Mouse (Mus musculus): ENCODE results near the gene Amigo2. TPM values are rescaled to one million over a fixed set of nuclear protein-coding genes. Genes with fewer than 3 reads are reported as not detected.

Amigo2 gene
- total and polyA plus RNA-seq, 3 experiments: 6.4 to 23.0 (median 19.1) TPM

DNA sequence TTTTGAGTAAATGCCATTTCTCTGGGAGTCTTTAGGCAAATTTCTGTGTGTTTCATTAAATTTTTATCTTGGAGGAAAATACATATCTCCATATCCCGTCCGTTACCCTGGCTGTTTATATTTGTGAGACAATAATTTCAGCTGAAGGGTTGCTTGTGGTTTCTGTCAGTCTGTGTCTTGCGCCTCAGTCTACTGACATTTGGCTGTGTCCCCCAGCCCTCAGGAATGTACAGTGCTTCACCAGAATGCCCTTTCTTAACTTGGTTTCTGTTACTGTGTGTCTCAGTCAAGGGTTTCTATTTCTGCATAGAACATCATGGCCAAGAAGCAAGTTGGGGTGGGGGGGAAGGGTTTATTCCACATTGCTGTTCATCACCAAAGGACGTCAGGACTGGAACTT lies 42.1 kb upstream of the Amigo2 start:
- H3K4me1 ChIP-seq (ENCODE audit: control insufficient read depth in 1 of 2, insufficient read depth in 2 of 2): peaks cover 0 to 32% of the 10 kb centered on the region in 2 experiments; a peak in 2 of 4 replicates
- dilution Hi-C loops (cut with MboI; ENCODE audit: extremely low pct_ligation_motif_present, extremely low pct_unique_long_range_greater_than_20kb, low sequenced_read_pairs) (no loop called here), in situ Hi-C loops (cut with MboI; ENCODE audit: low pct_ligation_motif_present, low pct_unique_long_range_greater_than_20kb, low sequenced_read_pairs) (no loop called here)
- no peak for TF ChIP-seq KAT2A (IDR thresholded peaks at IDR 0.05; ENCODE audit: insufficient replicate concordance, low read length)
- TF ChIP-seq ZC3H11A (IDR thresholded peaks at IDR 0.05; ENCODE audit: low read depth, low read length): no peak
- no peak for TF ChIP-seq PAX5 (IDR thresholded peaks at IDR 0.05; ENCODE audit: low read length)
- TF ChIP-seq USF1 (IDR thresholded peaks at IDR 0.05; ENCODE audit: low read depth, low read length): no peak
- no peak for TF ChIP-seq MXI1 (IDR thresholded peaks at IDR 0.05; ENCODE audit: low read depth, low read length)
- no peak for TF ChIP-seq ETS1 (conservative IDR thresholded peaks at IDR 0.05; ENCODE audit: low read depth, low read length)
- no peak for TF ChIP-seq CHD2 (IDR thresholded peaks at IDR 0.05; ENCODE audit: low read length)
- TF ChIP-seq POLR2A (IDR thresholded peaks at IDR 0.05; ENCODE audit: low read depth, low read length): no peak
- no peak for TF ChIP-seq RCOR1 (conservative IDR thresholded peaks at IDR 0.05; ENCODE audit: low read depth, low read length)
- no peak for TF ChIP-seq ZNF384 (IDR thresholded peaks at IDR 0.05; ENCODE audit: low read depth, low read length)
- no peak for TF ChIP-seq ZKSCAN1 (IDR thresholded peaks at IDR 0.05; ENCODE audit: borderline replicate concordance, low read depth, low read length)
- H3K9me3 ChIP-seq (replicated peaks; ENCODE audit: low read length): no peaks in the 10 kb centered on the region
- H3K27ac ChIP-seq (ENCODE audit: insufficient read depth, low read depth): no peak overlapping the region
- H3K4me2 ChIP-seq (ENCODE audit: insufficient read depth, low read depth, poor library complexity, severe bottlenecking): no peak overlapping the region
- H3K36me3 ChIP-seq (replicated peaks in 1 of 2; ENCODE audit: control insufficient read depth in 1 of 2, insufficient read depth in 1 of 2, low read length in 1 of 2): peaks cover 5 to 9% of the 10 kb centered on the region in 2 experiments
- DNase-seq (ENCODE audit: extremely low read depth): no peak
- H3K79me2 ChIP-seq (replicated peaks; ENCODE audit: control insufficient read depth, extremely low read depth, insufficient read depth, poor library complexity, severe bottlenecking): no peaks in the 10 kb centered on the region
- H3K27me3 ChIP-seq (replicated peaks): no peaks in the 10 kb centered on the region
- H3K9ac ChIP-seq (ENCODE audit: insufficient read depth, low read depth): no peak overlapping the region
- no peak overlapping the region for H3K4me3 ChIP-seq (replicated peaks in 1 of 3; ENCODE audit: low read depth in 2 of 3, low read length in 2 of 3, poor library complexity in 1 of 3)

DNA sequence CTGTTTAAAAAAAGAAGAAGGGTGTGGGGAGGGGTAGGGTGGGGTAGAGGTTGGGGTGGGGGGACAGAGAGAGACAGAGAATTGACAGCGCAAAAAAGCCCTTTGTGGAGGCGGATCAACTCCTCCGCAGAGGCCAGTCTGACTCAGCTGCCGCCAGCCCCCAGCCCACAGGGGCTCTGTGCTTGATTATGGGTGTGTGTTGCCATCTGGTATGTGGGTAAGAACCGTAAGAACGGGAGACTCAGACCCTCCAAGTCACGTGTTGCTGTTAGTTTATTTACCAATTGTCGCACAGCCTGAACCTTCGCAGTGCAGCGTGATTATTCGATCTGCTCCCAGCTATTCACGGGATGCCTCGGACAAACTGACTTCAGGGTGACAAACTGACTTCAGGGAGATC lies 41.6 kb upstream of the Amigo2 start:
- Histone ChIP-seq H3K4me2 (ENCODE audit: insufficient read depth, low read depth, poor library complexity, severe bottlenecking) (no peak overlapping the region), H3K27me3 (replicated peaks) (no peaks in the 10 kb centered on the region), H3K4me1 (ENCODE audit: control insufficient read depth in 1 of 2, insufficient read depth in 2 of 2) (peaks cover 0 to 32% of the 10 kb centered on the region in 2 experiments; a peak in 2 of 4 replicates), H3K36me3 (replicated peaks in 1 of 2; ENCODE audit: control insufficient read depth in 1 of 2, insufficient read depth in 1 of 2, low read length in 1 of 2) (peaks cover 5 to 9% of the 10 kb centered on the region in 2 experiments), H3K79me2 (replicated peaks; ENCODE audit: control insufficient read depth, extremely low read depth, insufficient read depth, poor library complexity, severe bottlenecking) (no peaks in the 10 kb centered on the region), H3K9me3 (replicated peaks; ENCODE audit: low read length) (no peaks in the 10 kb centered on the region), H3K4me3 (replicated peaks in 1 of 3; ENCODE audit: low read depth in 2 of 3, low read length in 2 of 3, poor library complexity in 1 of 3) (no peak overlapping the region), H3K27ac (ENCODE audit: insufficient read depth, low read depth) (no peak overlapping the region), H3K9ac (ENCODE audit: insufficient read depth, low read depth) (no peak overlapping the region)
- dilution Hi-C loops (cut with MboI; ENCODE audit: extremely low pct_ligation_motif_present, extremely low pct_unique_long_range_greater_than_20kb, low sequenced_read_pairs) (no loop called here), in situ Hi-C loops (cut with MboI; ENCODE audit: low pct_ligation_motif_present, low pct_unique_long_range_greater_than_20kb, low sequenced_read_pairs) (no loop called here)
- no peak for TF ChIP-seq POLR2A (IDR thresholded peaks at IDR 0.05; ENCODE audit: low read depth, low read length)
- no peak for DNase-seq (ENCODE audit: extremely low read depth)

DNA sequence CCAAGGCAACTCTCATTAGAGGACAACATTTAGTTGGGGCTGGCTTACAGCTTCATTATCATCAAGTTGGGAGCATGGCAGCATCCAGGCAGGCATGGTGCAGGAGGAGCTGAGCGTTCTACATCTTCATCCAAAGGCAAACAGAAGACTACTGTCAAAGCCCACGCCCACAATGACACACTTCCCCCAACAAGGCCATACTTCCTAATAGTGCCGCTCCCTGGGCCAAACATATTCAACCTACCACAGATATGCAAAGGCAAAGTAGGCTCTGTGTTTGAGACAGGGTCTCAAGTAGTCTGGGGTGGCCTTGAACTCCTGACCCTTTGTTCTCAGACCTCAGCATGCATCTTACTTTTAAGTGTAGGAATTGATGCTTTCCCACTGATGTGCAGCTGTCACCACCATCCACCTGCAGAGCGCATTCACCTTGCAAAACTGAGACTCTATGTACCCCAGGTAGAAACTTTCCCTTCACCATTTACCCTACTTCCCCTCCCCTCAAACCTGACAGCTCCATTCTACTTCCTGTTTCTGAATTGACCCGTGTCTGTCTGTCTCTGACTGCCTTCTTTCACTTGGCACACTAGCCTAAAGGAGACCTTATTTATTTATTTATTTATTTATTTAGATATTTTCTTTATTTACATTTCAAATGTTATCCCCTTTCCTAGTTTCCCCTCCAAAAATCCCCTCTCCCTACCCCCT lies 40.5 kb upstream of the Amigo2 start:
- H3K27me3 ChIP-seq (replicated peaks): no peaks in the 10 kb centered on the region
- in situ Hi-C loops (cut with MboI; ENCODE audit: low pct_ligation_motif_present, low pct_unique_long_range_greater_than_20kb, low sequenced_read_pairs) (no loop called here), dilution Hi-C loops (cut with MboI; ENCODE audit: extremely low pct_ligation_motif_present, extremely low pct_unique_long_range_greater_than_20kb, low sequenced_read_pairs) (no loop called here)
- H3K27ac ChIP-seq (ENCODE audit: insufficient read depth, low read depth): no peak overlapping the region
- H3K36me3 ChIP-seq (replicated peaks in 1 of 2; ENCODE audit: control insufficient read depth in 1 of 2, insufficient read depth in 1 of 2, low read length in 1 of 2): peaks cover 5 to 11% of the 10 kb centered on the region in 2 experiments
- TF ChIP-seq E2F4 (IDR thresholded peaks at IDR 0.05; ENCODE audit: insufficient replicate concordance, low read depth, low read length): no peak
- peak; percentile 19; the same call in 1 of the 2 replicates for TF ChIP-seq ELF1 (IDR thresholded peaks at IDR 0.05; ENCODE audit: low read depth, low read length)
- no peak for TF ChIP-seq BHLHE40 (IDR thresholded peaks at IDR 0.05; ENCODE audit: low read depth, low read length)
- no peak for TF ChIP-seq SMC3 (IDR thresholded peaks at IDR 0.05; ENCODE audit: low read depth, low read length)
- no peak for TF ChIP-seq HCFC1 (IDR thresholded peaks at IDR 0.05; ENCODE audit: low read depth, low read length)
- no peak for TF ChIP-seq JUN (IDR thresholded peaks at IDR 0.05; ENCODE audit: insufficient read depth, low read depth, low read length)
- no peak for TF ChIP-seq IRF4 (IDR thresholded peaks at IDR 0.05; ENCODE audit: low read depth, low read length)
- no peak for TF ChIP-seq TCF12 (IDR thresholded peaks at IDR 0.05; ENCODE audit: low read depth, low read length)
- no peak for DNase-seq (ENCODE audit: extremely low read depth)
- H3K9ac ChIP-seq (ENCODE audit: insufficient read depth, low read depth): no peak overlapping the region
- no peak overlapping the region for H3K4me2 ChIP-seq (ENCODE audit: insufficient read depth, low read depth, poor library complexity, severe bottlenecking)
- no peaks in the 10 kb centered on the region for H3K79me2 ChIP-seq (replicated peaks; ENCODE audit: control insufficient read depth, extremely low read depth, insufficient read depth, poor library complexity, severe bottlenecking)
- H3K4me1 ChIP-seq (ENCODE audit: control insufficient read depth in 1 of 2, insufficient read depth in 2 of 2): peaks cover 0 to 25% of the 10 kb centered on the region in 2 experiments; a peak in 2 of 4 replicates
- no peaks in the 10 kb centered on the region for H3K9me3 ChIP-seq (replicated peaks; ENCODE audit: low read length)
- no peak overlapping the region for H3K4me3 ChIP-seq (replicated peaks in 1 of 3; ENCODE audit: low read depth in 2 of 3, low read length in 2 of 3, poor library complexity in 1 of 3)
